Mouse (Mus musculus) cerebellum, postnatal 25 days (tissue): ENCODE measurements at regions not wholly inside any gene's neighbourhood (a gene's known extent, or its start where the extent isn't known, plus 50 kb on each side); places are given as distances from the start of the nearest gene placed in this dataset.

ENCODE experiments used
- DNase-seq, 2 experiments: peaks; one replicate each; pipeline ENCODE4 v3.0.0; 2021; ENCODE audit warnings: mixed read lengths in 2 of 2

GRCm38 (mm10) chr1:111699030-111699732 is 165.5 kb downstream of the Dsel start:
- DNase-seq: no peak

GRCm38 (mm10) chr1:111660950-111661349 is 203.8 kb downstream of the Dsel start:
- no peak for DNase-seq

GRCm38 (mm10) chr1:111660099-111660670 is 204.5 kb downstream of the Dsel start:
- DNase-seq: peak in 1 of 2 experiments; percentile 30

GRCm38 (mm10) chr1:111633860-111634460 is 230.8 kb downstream of the Dsel start:
- DNase-seq: no peak
